Mouse (Mus musculus) cerebellum, adult 2 months (tissue): ENCODE data around the gene Rarg.
A peak's percentile ranks its signal among the peaks of the same experiment; 100 is the strongest.

ENCODE experiments used
- CTCF ChIP-seq: fragments of 200-500 bp; IDR thresholded peaks from 2 replicates; pipeline ENCODE4 v1.5.1; 2011; ENCODE audit warnings: low read depth, mild to moderate bottlenecking, control low read depth, low read length, moderate library complexity, borderline replicate concordance; ENCODE audit not compliant: insufficient read depth
- POLR2A ChIP-seq: fragments of 200-500 bp; IDR thresholded peaks from 2 replicates; pipeline ENCODE4 v1.6.1; 2011; ENCODE audit warnings: low read length, control low read depth, borderline replicate concordance; ENCODE audit not compliant: insufficient read depth

DNA sequence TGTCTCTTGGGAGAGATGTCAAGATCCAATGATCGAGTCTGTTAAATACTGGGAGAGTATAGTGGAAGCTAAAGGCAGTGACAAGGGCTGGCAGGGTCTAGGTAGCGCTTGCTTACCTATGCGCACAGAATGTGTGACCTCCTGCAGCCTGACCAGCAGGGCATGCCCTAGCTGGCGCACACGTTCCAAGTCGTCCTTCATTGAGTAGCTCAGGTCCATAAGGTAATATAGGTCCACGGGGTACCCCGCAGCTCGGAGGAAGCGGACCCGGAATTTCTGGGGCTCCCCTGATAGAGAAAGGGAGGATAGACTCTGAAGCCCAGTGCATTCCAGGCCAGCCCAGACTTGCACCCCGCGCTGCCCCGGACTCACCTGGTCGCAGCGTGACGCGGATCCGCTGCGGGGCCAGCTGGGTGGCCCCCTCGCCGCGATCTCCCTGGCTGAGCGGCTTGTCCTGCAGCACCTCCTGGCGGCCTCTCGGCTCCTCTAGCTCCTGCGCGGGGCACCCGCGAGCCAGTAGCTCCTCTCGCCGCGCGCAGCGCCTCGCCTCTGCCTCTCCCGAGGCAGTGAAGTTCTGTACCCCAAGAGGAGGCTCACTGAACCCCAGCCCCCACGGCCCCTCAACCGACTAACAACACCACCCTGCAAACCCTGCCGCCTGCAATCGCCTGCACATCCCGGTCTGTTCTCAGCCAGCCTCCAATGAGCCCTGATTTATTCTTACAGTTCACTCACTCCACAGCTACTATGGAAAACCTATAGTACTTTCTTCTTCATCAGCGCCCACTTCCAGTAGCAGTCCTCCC, 32.9 kb downstream of the Rarg start:
- TF ChIP-seq POLR2A: no peak
- peak; percentile 76 for TF ChIP-seq CTCF
